ENCODE assay signal across 12 mouse cellular contexts in the genomic region with DNA sequence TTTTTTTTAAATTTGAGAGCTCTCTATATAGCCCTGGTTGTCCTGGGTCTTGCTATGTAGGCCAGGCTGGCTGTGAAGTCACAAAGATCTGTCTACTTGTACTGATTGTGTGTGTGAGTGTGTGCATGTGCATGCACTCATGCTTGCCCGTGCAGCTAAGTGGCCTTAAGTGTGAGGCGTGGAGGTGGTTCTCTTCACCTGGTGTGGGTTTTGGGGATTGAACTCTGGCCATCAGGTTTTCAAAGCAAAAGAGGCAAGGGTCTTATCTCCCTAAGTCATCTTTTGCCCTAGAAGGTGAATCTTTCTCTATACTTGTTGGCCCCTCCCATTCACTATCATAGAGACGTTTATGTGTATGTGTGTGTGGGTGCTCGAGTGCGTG. TPM values are rescaled to one million over a fixed set of nuclear protein-coding genes. Genes with fewer than 3 reads are reported as not detected.
DNase-seq lines count a peak whose midpoint lies in the region; ATAC-seq and TF ChIP-seq lines count a peak whose summit lies in the region.
"Had no signal": no experiment of that assay in that cellular context is flagged by ENCODE, and none has a peak within 500 bp of the region (broad histone marks: within the 10 kb centered on the region; RNA-seq: fewer than 3 reads in every experiment).

No protein-coding gene starts in this region.

- no peaks in the 10 kb centered on the region for H3K27me3 ChIP-seq in heart, embryonic 13.5 days (replicated peaks)
- no peaks in the 10 kb centered on the region for H3K27me3 ChIP-seq in midbrain, postnatal 0 days (ENCODE audit: insufficient read depth, low read length)
- no peaks in the 10 kb centered on the region for H3K27me3 ChIP-seq in midbrain, embryonic 16.5 days (ENCODE audit: control insufficient read depth, insufficient read depth, low read depth, low read length)
- H3K27me3 ChIP-seq in liver, embryonic 16.5 days (ENCODE audit: control insufficient read depth, insufficient read depth, low read depth, low read length), result no peaks in the 10 kb centered on the region
- H3K27me3 ChIP-seq in hindbrain, embryonic 13.5 days, result no peaks in the 10 kb centered on the region
- H3K27me3 ChIP-seq: liver, embryonic 15.5 days; neural tube, embryonic 12.5 days had no signal

- H3K27ac ChIP-seq in heart, embryonic 13.5 days (replicated peaks), result no peak overlapping the region
- 0 out of 2 replicates have a peak overlapping the region, but pooled peaks have one; percentile 12 for H3K27ac ChIP-seq in midbrain, postnatal 0 days (ENCODE audit: low read depth, low read length)
- H3K27ac ChIP-seq in midbrain, embryonic 16.5 days (ENCODE audit: low read length), result no peak overlapping the region
- H3K27ac ChIP-seq in liver, embryonic 16.5 days (ENCODE audit: low read length), result no peak overlapping the region
- H3K27ac ChIP-seq in hindbrain, embryonic 13.5 days, result no peak overlapping the region
- H3K27ac ChIP-seq: forebrain, embryonic 10.5 days; heart, adult 2 months; hindbrain, embryonic 14.5 days; liver, embryonic 15.5 days; neural tube, embryonic 12.5 days had no signal

- peaks cover 36% of the 10 kb centered on the region for H3K36me3 ChIP-seq in heart, embryonic 13.5 days
- peaks cover 10% of the 10 kb centered on the region; the same call in 1 of the 2 replicates for H3K36me3 ChIP-seq in midbrain, postnatal 0 days (ENCODE audit: insufficient read depth, low read length)
- peaks cover 10% of the 10 kb centered on the region; the same call in 1 of the 2 replicates for H3K36me3 ChIP-seq in midbrain, embryonic 16.5 days (ENCODE audit: control insufficient read depth, insufficient read depth, low read length)
- H3K36me3 ChIP-seq in liver, embryonic 16.5 days (ENCODE audit: control insufficient read depth, insufficient read depth), result peaks cover 30% of the 10 kb centered on the region
- H3K36me3 ChIP-seq in hindbrain, embryonic 13.5 days, result peaks cover 34% of the 10 kb centered on the region

- ATAC-seq in heart, embryonic 13.5 days (ENCODE audit: extremely low read depth, insufficient number of reproducible peaks, low FRiP score, low TSS enrichment), result no peak
- ATAC-seq in midbrain, postnatal 0 days (ENCODE audit: low FRiP score), result no peak
- ATAC-seq in midbrain, embryonic 16.5 days, result no peak
- ATAC-seq in liver, embryonic 16.5 days (ENCODE audit: low read depth), result no peak
- ATAC-seq in hindbrain, embryonic 13.5 days (ENCODE audit: low FRiP score), result no peak

- no peak for DNase-seq in heart, postnatal 36 days
- no peak for DNase-seq in midbrain, postnatal 0 days (ENCODE audit: low spot score)
- no peak for DNase-seq in thymus, postnatal 36 days

- H3K4me3 ChIP-seq in heart, embryonic 13.5 days, result no peak overlapping the region
- no peak overlapping the region for H3K4me3 ChIP-seq in midbrain, postnatal 0 days (ENCODE audit: low read depth, low read length)
- H3K4me3 ChIP-seq in midbrain, embryonic 16.5 days (ENCODE audit: low read depth, low read length), result no peak overlapping the region
- H3K4me3 ChIP-seq in liver, embryonic 16.5 days (ENCODE audit: low read depth, low read length), result no peak overlapping the region
- no peak overlapping the region for H3K4me3 ChIP-seq in hindbrain, embryonic 13.5 days
- H3K4me3 ChIP-seq: forebrain, embryonic 10.5 days; heart, adult 2 months; liver, embryonic 15.5 days; neural tube, embryonic 12.5 days had no signal

- H3K9ac ChIP-seq in heart, embryonic 13.5 days, result peak overlapping the region; percentile 62; the same call in 1 of the 2 replicates
- no peak overlapping the region for H3K9ac ChIP-seq in midbrain, postnatal 0 days (replicated peaks; ENCODE audit: low read length, poor library complexity, severe bottlenecking)
- no peak overlapping the region for H3K9ac ChIP-seq in midbrain, embryonic 16.5 days (ENCODE audit: low read depth, low read length)
- H3K9ac ChIP-seq in liver, embryonic 16.5 days (ENCODE audit: low read depth, low read length), result no peak overlapping the region
- H3K9ac ChIP-seq in hindbrain, embryonic 13.5 days, result no peak overlapping the region
- H3K9ac ChIP-seq: hindbrain, embryonic 14.5 days; liver, embryonic 15.5 days; neural tube, embryonic 12.5 days had no signal

- intact Hi-C loops in heart, postnatal 36 days (cut with DNase I), result loop anchor here (1.0 kb wide), 2 partner anchors 46 to 122 kb away; no protein-coding TSS in a partner anchor

- TF ChIP-seq CTCF in midbrain, postnatal 0 days (IDR thresholded peaks at IDR 0.05), result no peak

- H3K9me3 ChIP-seq in heart, embryonic 13.5 days, result no peaks in the 10 kb centered on the region
- H3K9me3 ChIP-seq in midbrain, postnatal 0 days (ENCODE audit: low read length), result no peaks in the 10 kb centered on the region
- no peaks in the 10 kb centered on the region for H3K9me3 ChIP-seq in midbrain, embryonic 16.5 days (replicated peaks; ENCODE audit: control insufficient read depth, low read length, poor library complexity, severe bottlenecking)
- H3K9me3 ChIP-seq in liver, embryonic 16.5 days (replicated peaks; ENCODE audit: control insufficient read depth, low read length), result no peaks in the 10 kb centered on the region
- H3K9me3 ChIP-seq in hindbrain, embryonic 13.5 days, result no peaks in the 10 kb centered on the region
- H3K9me3 ChIP-seq: forebrain, embryonic 10.5 days; liver, embryonic 15.5 days; neural tube, embryonic 12.5 days had no signal

- WGBS in heart, embryonic 13.5 days, result 74% methylated on average over 5 of the region's 5 CpGs
- WGBS in midbrain, postnatal 0 days, result 77% methylated on average over 5 of the region's 5 CpGs
- WGBS in midbrain, embryonic 16.5 days, result 83% methylated on average over 5 of the region's 5 CpGs
- WGBS in liver, embryonic 16.5 days (ENCODE audit: insufficient replicate concordance), result 55% methylated on average over 5 of the region's 5 CpGs
- 80% methylated on average over 5 of the region's 5 CpGs for WGBS in hindbrain, embryonic 13.5 days

- peaks cover 49% of the 10 kb centered on the region for H3K4me1 ChIP-seq in heart, embryonic 13.5 days
- no peaks in the 10 kb centered on the region for H3K4me1 ChIP-seq in midbrain, postnatal 0 days (ENCODE audit: insufficient read depth, low read length)
- H3K4me1 ChIP-seq in midbrain, embryonic 16.5 days (ENCODE audit: control insufficient read depth, insufficient read depth, low read length), result 0 out of 2 replicates have a peak, but pooled peaks cover 2% of the 10 kb centered on the region
- H3K4me1 ChIP-seq in liver, embryonic 16.5 days (ENCODE audit: control insufficient read depth, low read depth, low read length), result peaks cover 13% of the 10 kb centered on the region
- peaks cover 17% of the 10 kb centered on the region for H3K4me1 ChIP-seq in hindbrain, embryonic 13.5 days (replicated peaks)

- H3K4me2 ChIP-seq in heart, embryonic 13.5 days, result no peak overlapping the region
- no peak overlapping the region for H3K4me2 ChIP-seq in midbrain, postnatal 0 days (ENCODE audit: low read depth, low read length, poor library complexity, severe bottlenecking)
- H3K4me2 ChIP-seq in midbrain, embryonic 16.5 days (ENCODE audit: low read length), result no peak overlapping the region
- peak overlapping the region; percentile 31 for H3K4me2 ChIP-seq in liver, embryonic 16.5 days (ENCODE audit: low read depth, low read length)
- H3K4me2 ChIP-seq in hindbrain, embryonic 13.5 days, result no peak overlapping the region
- H3K4me2 ChIP-seq: hindbrain, embryonic 14.5 days; neural tube, embryonic 12.5 days had no signal

RNA-seq across cellular contexts. Expression of a gene that starts 17.1 kb away (rescaled TPM):
- 321 and 347 TPM in 2 replicates for polyA plus RNA-seq in heart, embryonic 13.5 days (2015; fragmentation: Nextera tagmentation; extraction: Ambion mirVana)
- 10 to 100 TPM; 54.9 to 60.9 TPM for total RNA-seq in heart, postnatal 36 days (2021)
- total RNA-seq in midbrain, postnatal 0 days (2014; rRNA removed), result 119 and 193 TPM in 2 replicates
- polyA plus RNA-seq in midbrain, postnatal 0 days (2015; fragmentation: Nextera tagmentation; extraction: Ambion mirVana), result 284 and 296 TPM in 2 replicates
- 425 and 475 TPM in 2 replicates for polyA plus RNA-seq in midbrain, embryonic 16.5 days (2015; fragmentation: Nextera tagmentation; extraction: Ambion mirVana)
- polyA plus RNA-seq in liver, embryonic 16.5 days (2015; fragmentation: Nextera tagmentation; extraction: Ambion mirVana), result 185 and 211 TPM in 2 replicates
- 506 and 515 TPM in 2 replicates for polyA plus RNA-seq in hindbrain, embryonic 13.5 days (2015; fragmentation: Nextera tagmentation; extraction: Ambion mirVana)

RNA-seq across cellular contexts. Expression of a gene that starts 41.3 kb away (rescaled TPM):
- 38.5 and 52.3 TPM in 2 replicates for polyA plus RNA-seq in heart, embryonic 13.5 days (2015; fragmentation: Nextera tagmentation; extraction: Ambion mirVana)
- 10 to 100 TPM; 40.8 to 83.9 TPM for total RNA-seq in heart, postnatal 36 days (2021)
- total RNA-seq in midbrain, postnatal 0 days (2014; rRNA removed), result 44.4 and 57.7 TPM in 2 replicates
- polyA plus RNA-seq in midbrain, postnatal 0 days (2015; fragmentation: Nextera tagmentation; extraction: Ambion mirVana), result 220 and 237 TPM in 2 replicates
- 115 and 148 TPM in 2 replicates for polyA plus RNA-seq in midbrain, embryonic 16.5 days (2015; fragmentation: Nextera tagmentation; extraction: Ambion mirVana)
- polyA plus RNA-seq in liver, embryonic 16.5 days (2015; fragmentation: Nextera tagmentation; extraction: Ambion mirVana), result 12.6 and 16.5 TPM in 2 replicates
- 56.5 and 56.9 TPM in 2 replicates for polyA plus RNA-seq in hindbrain, embryonic 13.5 days (2015; fragmentation: Nextera tagmentation; extraction: Ambion mirVana)

RNA-seq across cellular contexts. Expression of a gene that starts 41.7 kb away (rescaled TPM):
- polyA plus RNA-seq in heart, embryonic 13.5 days (2015; fragmentation: Nextera tagmentation; extraction: Ambion mirVana), result 68.7 and 71.0 TPM in 2 replicates
- 10 to 100 TPM; 30.2 to 36.2 TPM for total RNA-seq in heart, postnatal 36 days (2021)
- total RNA-seq in midbrain, postnatal 0 days (2014; rRNA removed), result 44.2 and 58.1 TPM in 2 replicates
- polyA plus RNA-seq in midbrain, postnatal 0 days (2015; fragmentation: Nextera tagmentation; extraction: Ambion mirVana), result 42.1 and 47.9 TPM in 2 replicates
- 83.1 and 90.9 TPM in 2 replicates for polyA plus RNA-seq in midbrain, embryonic 16.5 days (2015; fragmentation: Nextera tagmentation; extraction: Ambion mirVana)
- 46.5 and 51.0 TPM in 2 replicates for polyA plus RNA-seq in liver, embryonic 16.5 days (2015; fragmentation: Nextera tagmentation; extraction: Ambion mirVana)
- polyA plus RNA-seq in hindbrain, embryonic 13.5 days (2015; fragmentation: Nextera tagmentation; extraction: Ambion mirVana), result 111 and 122 TPM in 2 replicates
